Mouse (Mus musculus): ENCODE measurements at regions not wholly inside any gene's neighbourhood (a gene's known extent, or its start where the extent isn't known, plus 50 kb on each side); places are given as distances from the start of the nearest gene placed in this dataset.

- DNase-seq (ENCODE audit: low spot score), result no peak
Observed at GRCm38 (mm10) chr5:118380052-118380421, 135.0 kb downstream of the 2410131K14Rik start.

GRCm38 (mm10) chr5:118380422-118381293 is 135.6 kb downstream of the 2410131K14Rik start:
- DNase-seq (ENCODE audit: low spot score), result peak; percentile 71

- peak; percentile 71 for DNase-seq (ENCODE audit: low spot score)
Observed at GRCm38 (mm10) chr5:118381294-118381675, 136.3 kb downstream of the 2410131K14Rik start.

GRCm38 (mm10) chr5:118386126-118386525 is 141.1 kb downstream of the 2410131K14Rik start:
- DNase-seq (ENCODE audit: low spot score), result peak; percentile 46

- DNase-seq (ENCODE audit: low spot score), result no peak
Observed at GRCm38 (mm10) chr5:118388419-118388818, 143.4 kb downstream of the 2410131K14Rik start.

- no peak for DNase-seq (ENCODE audit: low spot score)
Observed at GRCm38 (mm10) chr5:118390691-118391373, 145.8 kb downstream of the 2410131K14Rik start.

- no peak for DNase-seq (ENCODE audit: low spot score)
Observed at GRCm38 (mm10) chr5:118392932-118393487, 148.0 kb downstream of the 2410131K14Rik start.

GRCm38 (mm10) chr5:118394051-118394450 is 149.0 kb downstream of the 2410131K14Rik start:
- DNase-seq (ENCODE audit: low spot score), result no peak

- no peak for DNase-seq (ENCODE audit: low spot score)
Observed at GRCm38 (mm10) chr5:118396004-118396725, 151.1 kb downstream of the 2410131K14Rik start.

- DNase-seq (ENCODE audit: low spot score), result no peak
Observed at GRCm38 (mm10) chr5:118400926-118401325, 155.9 kb downstream of the 2410131K14Rik start.

GRCm38 (mm10) chr5:118404398-118404797 is 156.1 kb upstream of the Med13l start:
- no peak for DNase-seq (ENCODE audit: low spot score)

GRCm38 (mm10) chr5:118405421-118405820 is 155.1 kb upstream of the Med13l start:
- DNase-seq (ENCODE audit: low spot score), result no peak

GRCm38 (mm10) chr5:118407451-118407850 is 153.0 kb upstream of the Med13l start:
- DNase-seq (ENCODE audit: low spot score), result no peak

- no peak for DNase-seq (ENCODE audit: low spot score)
Observed at GRCm38 (mm10) chr5:118407973-118408372, 152.5 kb upstream of the Med13l start.

GRCm38 (mm10) chr5:118408826-118409225 is 151.7 kb upstream of the Med13l start:
- DNase-seq (ENCODE audit: low spot score), result no peak

GRCm38 (mm10) chr5:118413428-118414282 is 146.8 kb upstream of the Med13l start:
- no peak for DNase-seq (ENCODE audit: low spot score)

GRCm38 (mm10) chr5:118419344-118420037 is 141.0 kb upstream of the Med13l start:
- DNase-seq (ENCODE audit: low spot score), result no peak

- no peak for DNase-seq (ENCODE audit: low spot score)
Observed at GRCm38 (mm10) chr5:118421884-118422821, 138.3 kb upstream of the Med13l start.

GRCm38 (mm10) chr5:118424177-118424576 is 136.3 kb upstream of the Med13l start:
- DNase-seq (ENCODE audit: low spot score), result no peak

Data from ovary, postnatal 36 days (tissue).